Mouse (Mus musculus): ENCODE results near the gene Gins2. TPM values are rescaled to one million over a fixed set of nuclear protein-coding genes. Genes with fewer than 3 reads are reported as not detected.
A peak's percentile ranks its signal among the peaks of the same experiment; 100 is the strongest.

Gins2 gene
- 127 and 132 TPM in 2 replicates for polyA plus RNA-seq (2014; fragmentation: Nextera tagmentation; extraction: Ambion mirVana)

DNA sequence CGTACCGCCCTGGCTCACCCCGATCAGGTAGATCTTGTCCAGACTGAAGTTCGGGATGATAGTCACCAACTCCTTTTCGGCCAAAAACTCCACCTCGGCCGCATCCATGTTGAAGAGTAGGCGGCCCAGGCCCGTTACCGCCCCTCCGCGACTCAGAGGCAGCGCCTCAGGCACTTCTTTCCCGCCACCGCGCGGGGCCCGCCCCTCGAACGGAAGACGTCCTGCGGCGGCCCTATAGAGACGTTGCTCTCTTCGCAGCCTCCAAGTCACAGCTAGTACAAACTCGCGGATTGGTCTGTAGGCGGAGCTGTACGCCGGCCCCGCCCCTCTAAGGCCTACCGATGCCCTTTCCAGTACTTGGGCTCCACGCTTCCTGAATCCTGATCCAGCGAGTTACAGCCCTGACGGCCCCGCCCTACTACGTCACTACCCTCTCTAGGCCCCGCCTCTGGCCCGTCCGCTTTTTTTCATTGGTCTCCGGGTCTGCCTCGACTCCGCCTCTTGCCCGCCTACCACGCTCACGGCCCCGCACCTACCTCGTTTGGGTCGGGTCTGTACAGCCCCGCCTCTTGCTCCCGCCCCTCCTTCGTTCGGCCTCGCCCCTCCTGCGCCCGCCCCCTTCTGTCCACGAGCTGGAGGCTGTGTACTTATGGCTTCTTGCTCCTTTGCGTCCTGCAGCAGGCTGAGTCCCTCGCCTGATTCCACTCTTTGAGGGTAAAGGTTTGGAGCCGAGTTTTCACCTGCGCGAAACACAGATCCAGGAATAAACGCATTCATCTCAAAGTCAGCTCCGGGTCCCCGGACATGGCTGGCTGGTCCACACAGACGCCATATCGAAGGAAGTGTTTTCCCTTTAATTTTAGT lies at the start of gene Gins2:
TSS of gene Gins2 (minus strand) at position 397 of the 864 bp plus-strand sequence.
- Histone ChIP-seq H3K4me2 (ENCODE audit: low read depth, low read length) (peak within 1 kb of the TSS; percentile 81), H3K9me3 (replicated peaks; ENCODE audit: control insufficient read depth, low read length) (no peaks in the 10 kb centered on the region), H3K4me3 (ENCODE audit: low read depth, low read length) (peak within 1 kb of the TSS; percentile 74), H3K9ac (replicated peaks; ENCODE audit: low read length) (peak within 1 kb of the TSS; percentile 78), H3K27me3 (ENCODE audit: control insufficient read depth, insufficient read depth, low read length) (no peaks in the 10 kb centered on the region), H3K27ac (replicated peaks; ENCODE audit: low read depth, low read length) (peak within 1 kb of the TSS; percentile 6; the same call in 1 of the 2 replicates), H3K36me3 (replicated peaks; ENCODE audit: control insufficient read depth, insufficient read depth, low read depth, low read length) (peaks cover 2% of the 10 kb centered on the region; the same call in 1 of the 2 replicates), H3K4me1 (ENCODE audit: control insufficient read depth, insufficient read depth, low read length) (no peaks in the 10 kb centered on the region)
- WGBS = under 1% methylated on average over 67 of the region's 67 CpGs
- peak; percentile 100 for DNase-seq (ENCODE audit: low spot score)
- ATAC-seq (replicated peaks; ENCODE audit: insufficient number of reproducible peaks, low FRiP score, low TSS enrichment, low read depth) = peak; percentile 100

DNA sequence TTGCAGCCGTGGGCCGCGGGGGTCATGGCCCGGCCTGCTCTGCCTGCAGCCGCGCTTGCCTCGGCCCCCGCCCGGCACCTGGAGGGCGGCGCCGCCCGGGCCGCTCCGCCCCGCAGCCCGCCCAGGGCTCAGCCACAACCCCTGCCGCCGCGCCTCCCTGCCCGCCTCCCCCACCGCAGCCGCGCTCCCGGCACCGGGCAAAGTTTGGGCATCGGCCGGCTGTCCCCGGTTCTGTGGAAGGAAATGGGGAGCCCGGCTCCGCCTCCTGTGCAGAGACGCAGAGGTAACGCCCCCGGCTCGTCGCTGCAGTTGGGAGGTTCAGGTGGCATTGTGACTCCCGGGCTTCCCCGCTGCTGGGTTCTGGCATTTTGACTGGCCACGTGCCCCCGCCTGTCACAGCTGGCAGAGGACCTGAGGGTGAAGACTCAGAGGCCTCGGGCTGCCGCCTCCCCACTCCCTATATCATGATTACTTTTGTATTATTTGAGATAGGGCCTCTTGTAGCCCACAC lies 45.3 kb upstream of the Gins2 start:
- Histone ChIP-seq H3K9me3 (replicated peaks; ENCODE audit: control insufficient read depth, low read length) (no peaks in the 10 kb centered on the region), H3K27ac (replicated peaks; ENCODE audit: low read depth, low read length) (no peak overlapping the region), H3K9ac (replicated peaks; ENCODE audit: low read length) (peak overlapping the region; percentile 72), H3K4me1 (ENCODE audit: control insufficient read depth, insufficient read depth, low read length) (no peaks in the 10 kb centered on the region; the same call in 1 of the 2 replicates), H3K36me3 (replicated peaks; ENCODE audit: control insufficient read depth, insufficient read depth, low read depth, low read length) (no peaks in the 10 kb centered on the region), H3K4me3 (ENCODE audit: low read depth, low read length) (peak overlapping the region; percentile 66), H3K27me3 (ENCODE audit: control insufficient read depth, insufficient read depth, low read length) (peaks cover 17% of the 10 kb centered on the region), H3K4me2 (ENCODE audit: low read depth, low read length) (peak overlapping the region; percentile 99)
- DNase-seq (ENCODE audit: low spot score) = peak; percentile 43
- under 1% methylated on average over 39 of the region's 42 CpGs for WGBS
- ATAC-seq (replicated peaks; ENCODE audit: insufficient number of reproducible peaks, low FRiP score, low TSS enrichment, low read depth) = 0 out of 2 replicates have a peak, but pooled peaks have one; percentile 19

DNA sequence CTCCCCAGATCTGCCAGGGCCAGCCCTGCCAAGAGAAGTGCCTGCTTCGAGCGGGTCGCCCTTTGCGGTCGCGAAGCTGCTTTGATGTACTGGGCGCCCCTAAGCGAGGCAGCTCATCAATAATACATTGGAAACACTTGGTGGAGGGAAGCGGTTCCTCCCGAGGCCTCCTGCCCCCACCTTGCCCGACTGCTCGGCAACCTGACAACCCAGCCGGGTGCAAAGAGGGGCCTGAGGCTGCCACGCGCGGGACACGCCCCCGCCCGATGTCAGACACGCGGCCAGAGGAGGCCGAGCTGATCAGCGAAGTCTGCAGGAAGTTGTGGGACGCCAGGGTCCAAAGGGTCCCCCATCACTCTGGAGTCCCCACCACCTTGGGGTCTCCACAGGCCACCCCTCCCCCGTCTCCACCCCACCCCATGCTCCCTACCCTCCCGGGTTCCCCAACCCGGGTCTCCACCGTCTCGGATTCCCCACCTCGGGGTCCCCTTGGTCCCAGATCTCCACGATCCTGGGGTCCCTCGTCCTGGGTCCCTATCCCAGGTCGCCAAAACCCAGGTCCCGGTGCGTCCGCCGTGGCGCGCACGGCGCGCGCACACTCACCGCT lies 44.7 kb upstream of the Gins2 start:
- Histone ChIP-seq H3K27ac (replicated peaks; ENCODE audit: low read depth, low read length) (no peak overlapping the region), H3K4me2 (ENCODE audit: low read depth, low read length) (peak overlapping the region; percentile 99), H3K36me3 (replicated peaks; ENCODE audit: control insufficient read depth, insufficient read depth, low read depth, low read length) (no peaks in the 10 kb centered on the region), H3K4me1 (ENCODE audit: control insufficient read depth, insufficient read depth, low read length) (no peaks in the 10 kb centered on the region; the same call in 1 of the 2 replicates), H3K9ac (replicated peaks; ENCODE audit: low read length) (peak overlapping the region; percentile 72), H3K4me3 (ENCODE audit: low read depth, low read length) (peak overlapping the region; percentile 66), H3K27me3 (ENCODE audit: control insufficient read depth, insufficient read depth, low read length) (peaks cover 17% of the 10 kb centered on the region), H3K9me3 (replicated peaks; ENCODE audit: control insufficient read depth, low read length) (no peaks in the 10 kb centered on the region)
- DNase-seq (ENCODE audit: low spot score) (peak; percentile 41), ATAC-seq (replicated peaks; ENCODE audit: insufficient number of reproducible peaks, low FRiP score, low TSS enrichment, low read depth) (0 out of 2 replicates have a peak, but pooled peaks have one; percentile 23)
- 2% methylated on average over 42 of the region's 44 CpGs for WGBS

DNA sequence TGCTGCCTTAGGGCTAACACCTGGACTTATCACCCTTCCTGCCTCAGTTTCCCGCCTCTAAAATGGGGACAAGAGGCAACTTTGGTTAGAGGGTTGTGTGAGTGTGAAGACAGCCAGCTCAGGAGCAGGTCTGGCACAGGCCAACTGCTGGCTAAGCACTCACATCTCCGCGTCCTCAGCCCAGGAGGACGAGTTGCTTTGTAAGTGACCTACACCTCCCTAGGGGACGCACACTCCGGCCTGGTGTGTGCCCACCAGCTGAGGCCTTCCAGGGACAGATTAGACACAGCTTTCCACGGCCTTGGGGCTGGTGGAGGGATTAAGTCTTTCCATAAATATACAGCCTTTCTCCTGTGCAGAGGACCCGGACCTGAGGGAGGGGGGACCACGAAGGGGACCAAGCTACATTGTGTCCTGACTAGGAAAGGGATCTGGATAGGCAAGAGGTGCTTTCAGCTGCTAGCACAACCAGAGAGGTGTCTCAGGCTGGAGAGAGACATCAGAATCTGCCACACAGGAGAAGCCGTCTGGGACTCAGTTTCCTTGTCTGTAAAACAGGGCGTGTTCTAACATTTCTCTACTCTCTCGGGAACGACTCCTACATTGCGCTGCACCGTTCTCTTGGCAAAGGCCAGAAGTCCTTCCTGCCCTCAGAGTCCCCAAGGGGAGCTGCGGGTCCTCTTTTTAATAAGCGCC lies 44.0 kb upstream of the Gins2 start:
- H3K36me3 ChIP-seq (replicated peaks; ENCODE audit: control insufficient read depth, insufficient read depth, low read depth, low read length) = no peaks in the 10 kb centered on the region
- H3K4me3 ChIP-seq (ENCODE audit: low read depth, low read length) = peak overlapping the region; percentile 66; the same call in 1 of the 2 replicates
- no peak for DNase-seq (ENCODE audit: low spot score)
- no peak overlapping the region for H3K27ac ChIP-seq (replicated peaks; ENCODE audit: low read depth, low read length)
- H3K27me3 ChIP-seq (ENCODE audit: control insufficient read depth, insufficient read depth, low read length) = peaks cover 17% of the 10 kb centered on the region
- H3K4me1 ChIP-seq (ENCODE audit: control insufficient read depth, insufficient read depth, low read length) = no peaks in the 10 kb centered on the region; the same call in 1 of the 2 replicates
- 24% methylated on average over 17 of the region's 17 CpGs for WGBS
- H3K9ac ChIP-seq (replicated peaks; ENCODE audit: low read length) = no peak overlapping the region
- peak overlapping the region; percentile 99 for H3K4me2 ChIP-seq (ENCODE audit: low read depth, low read length)
- H3K9me3 ChIP-seq (replicated peaks; ENCODE audit: control insufficient read depth, low read length) = no peaks in the 10 kb centered on the region
- ATAC-seq (replicated peaks; ENCODE audit: insufficient number of reproducible peaks, low FRiP score, low TSS enrichment, low read depth) = no peak

DNA sequence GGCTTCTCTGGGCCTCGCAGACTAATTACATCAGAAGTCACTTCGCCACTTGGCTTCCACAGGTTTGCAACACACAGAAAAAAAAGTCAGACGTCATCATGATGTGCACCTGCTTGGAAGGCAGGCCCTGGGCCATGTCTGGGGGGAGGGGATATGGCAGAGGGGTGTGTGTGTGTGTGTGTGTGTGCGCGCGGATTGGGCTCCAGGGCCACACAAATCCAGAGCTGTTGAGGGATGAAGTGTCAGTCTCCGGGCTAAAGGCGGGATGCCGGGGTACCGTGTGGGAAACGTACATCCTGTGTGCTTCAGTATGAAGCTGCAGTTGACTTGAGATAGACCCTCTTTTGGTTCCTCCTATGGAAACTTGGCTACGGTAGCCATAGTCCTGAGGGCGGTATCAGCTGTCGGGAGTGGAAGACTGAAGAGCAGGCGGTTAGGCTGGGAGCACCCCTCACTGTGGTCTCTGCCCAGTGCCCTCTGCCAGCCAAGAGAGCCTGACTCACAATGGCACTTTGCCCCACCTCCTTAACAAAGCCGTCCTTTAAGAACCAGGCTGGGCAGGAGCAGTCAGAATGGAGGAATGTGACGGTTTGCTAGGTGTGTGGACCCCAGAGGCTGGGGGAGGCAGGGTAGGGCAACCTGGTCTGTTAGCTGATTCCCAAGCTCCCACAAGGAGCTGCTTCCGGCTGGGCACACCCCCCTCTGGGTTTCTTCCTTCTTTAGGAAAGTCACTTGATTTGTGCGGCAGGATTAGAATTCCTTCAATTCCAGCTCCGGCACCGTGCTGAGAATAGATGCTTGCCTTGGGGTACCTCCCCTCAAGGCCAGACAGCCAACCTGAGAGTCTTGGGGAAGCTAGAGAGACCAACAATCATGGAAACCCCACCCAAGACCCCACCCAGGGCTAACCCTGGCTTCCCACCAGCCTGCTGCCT lies 42.6 kb upstream of the Gins2 start:
- WGBS = 76% methylated on average over 21 of the region's 21 CpGs
- Histone ChIP-seq H3K27me3 (ENCODE audit: control insufficient read depth, insufficient read depth, low read length) (peaks cover 17% of the 10 kb centered on the region), H3K9ac (replicated peaks; ENCODE audit: low read length) (no peak overlapping the region), H3K27ac (replicated peaks; ENCODE audit: low read depth, low read length) (no peak overlapping the region), H3K9me3 (replicated peaks; ENCODE audit: control insufficient read depth, low read length) (no peaks in the 10 kb centered on the region), H3K4me3 (ENCODE audit: low read depth, low read length) (no peak overlapping the region), H3K36me3 (replicated peaks; ENCODE audit: control insufficient read depth, insufficient read depth, low read depth, low read length) (no peaks in the 10 kb centered on the region), H3K4me2 (ENCODE audit: low read depth, low read length) (no peak overlapping the region), H3K4me1 (ENCODE audit: control insufficient read depth, insufficient read depth, low read length) (no peaks in the 10 kb centered on the region; the same call in 1 of the 2 replicates)
- no peak for DNase-seq (ENCODE audit: low spot score)
- ATAC-seq (replicated peaks; ENCODE audit: insufficient number of reproducible peaks, low FRiP score, low TSS enrichment, low read depth) = no peak

DNA sequence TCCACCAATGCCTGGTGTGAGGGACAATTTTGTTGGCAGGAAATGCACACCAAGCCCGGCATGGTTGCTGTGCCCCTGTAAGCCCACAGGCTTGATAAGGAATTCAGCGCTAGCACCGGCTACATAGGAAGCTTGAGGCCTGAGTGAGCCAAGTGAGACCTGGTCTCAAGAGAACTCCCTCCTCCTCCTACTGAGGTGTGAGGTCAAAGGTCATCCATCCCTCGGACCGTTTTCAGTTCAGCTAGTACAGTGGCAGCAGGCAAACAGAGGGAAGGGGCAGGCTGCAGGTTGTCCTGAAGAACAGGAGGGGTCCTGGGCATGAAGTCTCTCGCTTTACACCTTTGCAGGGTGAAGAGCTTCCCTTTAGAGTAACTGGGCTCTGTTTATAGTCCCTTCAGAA lies 41.7 kb upstream of the Gins2 start:
- H3K9ac ChIP-seq (replicated peaks; ENCODE audit: low read length) = no peak overlapping the region
- H3K4me1 ChIP-seq (ENCODE audit: control insufficient read depth, insufficient read depth, low read length) = no peaks in the 10 kb centered on the region; the same call in 1 of the 2 replicates
- H3K4me3 ChIP-seq (ENCODE audit: low read depth, low read length) = no peak overlapping the region
- H3K27ac ChIP-seq (replicated peaks; ENCODE audit: low read depth, low read length) = no peak overlapping the region
- H3K9me3 ChIP-seq (replicated peaks; ENCODE audit: control insufficient read depth, low read length) = no peaks in the 10 kb centered on the region
- H3K36me3 ChIP-seq (replicated peaks; ENCODE audit: control insufficient read depth, insufficient read depth, low read depth, low read length) = no peaks in the 10 kb centered on the region
- no peak for ATAC-seq (replicated peaks; ENCODE audit: insufficient number of reproducible peaks, low FRiP score, low TSS enrichment, low read depth)
- DNase-seq (ENCODE audit: low spot score) = no peak
- WGBS = 58% methylated on average over 6 of the region's 6 CpGs
- peaks cover 17% of the 10 kb centered on the region for H3K27me3 ChIP-seq (ENCODE audit: control insufficient read depth, insufficient read depth, low read length)
- H3K4me2 ChIP-seq (ENCODE audit: low read depth, low read length) = no peak overlapping the region

DNA sequence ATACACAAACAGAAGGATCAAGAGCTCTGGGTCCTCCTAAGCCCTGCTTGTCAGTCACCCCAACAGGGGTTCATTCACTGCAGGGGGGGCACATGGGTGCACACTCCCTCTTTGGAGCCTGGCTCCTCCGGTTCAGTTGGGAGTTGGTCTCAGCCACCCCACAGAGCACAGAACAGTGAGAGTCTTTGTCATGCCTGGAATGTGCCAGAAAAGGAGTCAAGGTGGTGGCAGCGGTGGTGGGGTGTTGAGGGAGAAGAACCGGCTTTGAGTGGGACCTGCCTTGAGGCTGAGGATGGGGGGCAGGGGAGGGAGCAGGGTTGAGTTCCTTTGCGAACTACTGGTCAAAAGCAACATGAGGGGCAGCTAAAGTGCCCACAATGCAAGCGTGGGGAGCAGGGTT lies 40.9 kb upstream of the Gins2 start:
- Histone ChIP-seq H3K27me3 (ENCODE audit: control insufficient read depth, insufficient read depth, low read length) (peaks cover 13% of the 10 kb centered on the region), H3K27ac (replicated peaks; ENCODE audit: low read depth, low read length) (no peak overlapping the region), H3K4me2 (ENCODE audit: low read depth, low read length) (no peak overlapping the region), H3K36me3 (replicated peaks; ENCODE audit: control insufficient read depth, insufficient read depth, low read depth, low read length) (no peaks in the 10 kb centered on the region), H3K4me1 (ENCODE audit: control insufficient read depth, insufficient read depth, low read length) (no peaks in the 10 kb centered on the region; the same call in 1 of the 2 replicates), H3K9ac (replicated peaks; ENCODE audit: low read length) (no peak overlapping the region), H3K4me3 (ENCODE audit: low read depth, low read length) (no peak overlapping the region), H3K9me3 (replicated peaks; ENCODE audit: control insufficient read depth, low read length) (no peaks in the 10 kb centered on the region)
- ATAC-seq (replicated peaks; ENCODE audit: insufficient number of reproducible peaks, low FRiP score, low TSS enrichment, low read depth) (no peak), DNase-seq (ENCODE audit: low spot score) (no peak)
- WGBS = 28% methylated on average over 5 of the region's 5 CpGs
